Mouse (Mus musculus) liver, postnatal 0 days (tissue): ENCODE results near the gene Eif4e2.

Source experiments
- CTCF ChIP-seq: sonication (generic); IDR thresholded peaks from 2 replicates; pipeline ENCODE4 v1.5.1; 2016; ENCODE audit warnings: antibody characterized with exemption, low read depth
- EP300 ChIP-seq: IDR thresholded peaks from 2 replicates; pipeline ENCODE4 v1.6.1; 2016; ENCODE audit warnings: antibody characterized with exemption, low read depth, mild to moderate bottlenecking

DNA sequence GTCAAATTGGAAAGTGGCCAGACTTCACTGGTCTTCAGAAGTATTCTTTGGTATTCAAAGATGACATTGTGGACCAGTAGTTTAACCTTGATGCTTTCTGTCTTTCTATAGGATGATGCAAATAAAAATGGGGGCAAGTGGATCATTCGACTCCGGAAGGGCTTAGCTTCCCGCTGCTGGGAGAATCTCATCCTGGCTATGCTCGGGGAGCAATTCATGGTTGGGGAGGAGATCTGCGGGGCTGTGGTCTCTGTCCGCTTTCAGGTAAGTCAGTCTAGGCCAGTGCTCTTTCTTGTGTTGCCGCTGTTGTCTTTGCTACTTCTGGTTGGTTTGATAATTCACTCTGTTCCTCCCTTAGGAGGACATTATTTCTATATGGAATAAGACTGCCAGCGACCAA, 12.0 kb downstream of the Eif4e2 start:
- no peak for TF ChIP-seq EP300
- TF ChIP-seq CTCF = no peak
